Mouse (Mus musculus) adrenal gland, postnatal 36 days (tissue): ENCODE data around the gene Olfr691. TPM values are rescaled to one million over a fixed set of nuclear protein-coding genes. Genes with fewer than 3 reads are reported as not detected.
"Not testable (repeated sequence)": the region's sequence is repeated elsewhere in the genome, so short reads cannot be mapped to it uniquely, and the experiment has no call there.

Experiments
- DNase-seq, 2 experiments: peaks; one replicate each; pipeline ENCODE4 v3.0.0; 2021; ENCODE audit warnings: mixed read lengths in 1 of 2
- long read RNA-seq, 2 experiments: library from polyadenylated mRNA; stranded (forward); transcript quantifications; one replicate each; pipeline ENCODE4 v2.0.0; 2021; ENCODE audit warnings: borderline sequencing depth in 2 of 2
- total RNA-seq, 2 experiments: library from RNA; stranded (reverse); gene quantifications; 2 replicates each; pipeline ENCODE4 v1.2.3; 2021

Gene Olfr691
- total RNA-seq = not detected
- long read RNA-seq, experiment 1 = 0 reads
- long read RNA-seq, experiment 2 = 0 reads

DNA sequence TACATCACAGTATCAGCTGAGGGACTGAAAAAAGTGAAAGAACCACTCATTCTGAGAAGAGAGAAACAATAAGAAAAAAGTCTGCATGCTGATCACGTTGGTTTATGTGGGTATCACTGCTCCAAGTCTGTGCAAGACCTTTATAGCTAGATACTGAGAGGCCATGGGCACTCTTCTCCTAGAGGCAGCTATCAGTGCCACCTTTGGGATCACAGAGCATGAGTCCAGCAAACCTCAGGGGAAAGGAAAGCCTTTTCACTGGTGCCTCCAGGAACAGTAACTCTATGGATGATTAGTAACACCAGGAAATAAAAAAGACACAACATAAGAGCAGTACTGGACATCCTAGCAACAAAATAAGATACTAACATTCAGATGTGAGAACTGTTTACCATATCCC is at the start of gene Olfr691:
Gene Olfr691, minus strand, starts transcription at position 101 of the 400 bp plus-strand sequence.
- DNase-seq = no peak

DNA sequence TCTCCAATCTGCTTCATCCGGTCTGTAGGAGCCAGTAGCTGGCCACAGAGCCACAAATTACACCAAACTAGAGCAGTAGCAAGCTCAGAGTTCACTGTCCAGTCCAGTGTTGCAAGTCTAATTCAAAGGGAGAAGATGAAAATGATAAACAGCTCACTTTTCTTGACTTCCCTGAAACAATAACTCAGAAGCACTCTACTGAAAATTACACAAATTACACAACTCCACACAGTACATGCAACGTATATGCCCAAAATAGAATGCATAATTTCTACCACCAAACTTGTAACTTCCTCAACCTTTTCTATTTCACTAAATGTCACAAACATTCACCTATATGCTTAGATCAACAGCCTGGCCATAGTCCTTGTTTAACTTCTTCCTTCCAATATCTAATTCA is 48.2 kb upstream of the Olfr691 start:
- no peak for DNase-seq

DNA sequence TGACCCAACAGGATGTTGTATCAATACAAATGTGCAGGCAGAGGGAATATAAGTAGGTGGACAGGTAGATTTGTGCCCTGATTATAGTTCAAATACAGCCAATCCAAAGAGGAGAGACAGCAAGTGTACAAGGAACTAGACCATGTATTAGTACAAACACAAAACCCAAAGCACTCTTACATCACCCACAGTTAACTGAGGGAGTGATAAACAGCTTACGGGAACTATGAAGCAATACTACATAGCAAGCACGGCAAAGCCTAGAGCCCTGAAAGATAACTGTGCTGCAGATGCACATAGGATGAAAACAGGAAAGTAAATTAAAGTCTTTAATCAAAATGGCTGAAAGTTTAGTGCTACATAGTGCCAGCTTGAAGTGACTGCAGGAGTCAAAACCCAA is 45.6 kb upstream of the Olfr691 start:
- no peak for DNase-seq

DNA sequence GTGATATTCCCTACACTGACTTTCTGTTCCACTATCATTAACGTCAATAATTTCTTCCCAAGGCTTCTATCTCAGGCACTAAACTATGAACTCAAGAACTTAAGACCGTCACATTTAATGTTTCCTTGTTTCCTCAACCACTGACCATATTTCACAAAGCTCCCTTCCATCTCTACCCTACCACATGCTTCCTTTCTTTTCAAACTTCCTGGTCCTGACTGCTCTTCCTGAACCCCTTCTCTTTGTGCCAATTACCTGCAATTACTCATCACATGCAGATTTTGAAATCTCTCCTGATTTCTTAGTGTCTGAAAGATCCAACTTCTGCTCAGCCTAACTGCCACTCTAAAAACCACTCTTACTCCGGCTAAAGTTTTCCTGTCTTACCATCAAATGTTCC is 38.3 kb upstream of the Olfr691 start:
- DNase-seq = no peak

DNA sequence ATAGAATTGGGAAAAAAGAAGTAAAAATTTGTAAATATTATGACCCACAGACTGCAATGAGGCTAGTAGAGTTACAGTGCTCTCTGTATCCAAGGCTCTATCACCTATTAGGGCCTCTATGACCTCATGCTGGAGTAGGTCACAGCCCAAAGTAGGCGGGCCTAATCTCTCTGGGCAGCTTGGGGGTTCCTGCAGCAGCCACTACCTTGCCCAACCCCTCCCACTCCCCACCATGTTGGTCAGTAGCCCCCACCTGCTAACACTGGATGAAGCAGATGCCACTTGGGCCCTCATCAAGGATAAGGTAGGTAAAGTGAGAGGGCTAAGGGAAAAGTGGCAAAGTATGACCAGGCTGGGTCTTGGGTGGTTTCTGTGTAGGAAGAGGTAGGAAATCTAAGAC is 32.8 kb upstream of the Olfr691 start, which contains the start of gene Gm5901:
Gene Gm5901, plus strand, starts transcription at position 173 of the 400 bp plus-strand sequence.
- no peak for DNase-seq

DNA sequence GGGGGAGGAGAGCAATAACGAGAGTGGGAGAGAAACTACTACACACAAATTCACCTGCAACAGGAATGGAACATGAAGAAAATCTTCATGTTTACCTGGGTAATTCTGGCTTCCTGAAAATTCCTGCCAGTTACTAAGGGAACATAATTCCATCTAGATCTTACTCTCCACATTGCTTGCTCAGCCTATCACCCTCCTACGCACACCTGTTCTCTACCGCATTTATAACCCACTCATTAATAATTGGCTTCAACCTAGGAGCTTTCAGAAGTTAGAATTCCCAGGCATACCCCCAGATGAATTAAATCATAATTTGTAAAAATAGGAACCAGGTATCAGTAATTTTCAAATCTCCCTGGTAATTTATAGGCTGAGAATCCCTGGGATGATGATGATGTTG is 31.9 kb upstream of the Olfr691 start:
- DNase-seq = no peak

DNA sequence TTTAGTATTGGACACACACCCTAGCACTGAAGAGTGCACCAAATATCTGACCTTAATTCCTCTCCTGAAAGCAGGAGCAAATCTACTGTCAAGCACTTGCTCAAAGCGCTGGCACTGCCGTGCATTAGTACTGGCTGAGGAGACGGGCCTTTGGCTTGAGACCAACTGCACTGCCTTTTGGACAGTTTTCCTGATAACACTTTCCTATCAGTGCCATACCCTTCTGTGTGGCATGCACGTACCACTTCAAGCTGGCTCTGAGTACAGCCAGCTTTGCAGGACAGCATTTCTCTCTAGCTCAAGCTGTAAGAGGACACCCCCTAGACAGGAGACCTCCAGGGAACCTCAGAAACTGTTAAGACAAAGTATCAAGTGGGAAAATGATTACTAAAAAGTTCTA is 31.4 kb upstream of the Olfr691 start:
- peak; percentile 24 to 33 for DNase-seq

DNA sequence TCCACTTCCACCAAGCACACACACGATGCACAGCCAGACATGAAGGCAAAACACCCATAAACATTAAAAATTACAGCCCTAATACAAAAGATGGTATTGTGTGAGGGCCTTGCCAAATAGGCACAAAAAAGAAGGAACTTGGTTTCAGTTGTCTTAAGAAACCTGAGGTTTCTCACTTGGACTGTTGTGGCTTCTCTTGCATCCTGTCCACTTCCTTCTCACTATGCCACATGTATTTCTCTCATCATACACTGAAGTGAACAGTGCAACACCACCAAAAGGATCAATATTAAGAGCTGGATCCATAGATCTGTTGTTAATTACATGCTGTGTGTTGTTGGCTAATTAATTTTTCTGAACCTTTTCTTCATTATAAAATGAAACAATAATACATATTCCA is 30.8 kb upstream of the Olfr691 start:
- no peak for DNase-seq

DNA sequence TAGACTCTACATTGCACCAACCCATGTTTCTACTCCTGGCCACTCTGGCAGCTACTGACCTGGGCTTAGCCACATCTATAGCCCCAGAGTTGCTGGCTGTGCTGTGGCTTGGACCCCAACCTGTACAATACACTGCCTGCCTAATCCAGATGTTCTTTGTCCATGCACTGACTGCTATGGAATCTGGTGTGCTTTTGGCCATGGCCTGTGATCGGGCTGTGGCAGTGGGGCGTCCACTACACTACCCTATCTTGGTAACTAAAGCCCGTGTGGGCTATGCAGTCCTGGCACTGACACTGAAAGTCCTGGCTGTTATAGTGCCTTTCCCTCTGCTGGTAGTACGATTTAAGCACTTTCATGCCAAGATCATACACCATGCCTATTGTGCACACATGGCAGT is 26.5 kb upstream of the Olfr691 start:
- DNase-seq = no peak

DNA sequence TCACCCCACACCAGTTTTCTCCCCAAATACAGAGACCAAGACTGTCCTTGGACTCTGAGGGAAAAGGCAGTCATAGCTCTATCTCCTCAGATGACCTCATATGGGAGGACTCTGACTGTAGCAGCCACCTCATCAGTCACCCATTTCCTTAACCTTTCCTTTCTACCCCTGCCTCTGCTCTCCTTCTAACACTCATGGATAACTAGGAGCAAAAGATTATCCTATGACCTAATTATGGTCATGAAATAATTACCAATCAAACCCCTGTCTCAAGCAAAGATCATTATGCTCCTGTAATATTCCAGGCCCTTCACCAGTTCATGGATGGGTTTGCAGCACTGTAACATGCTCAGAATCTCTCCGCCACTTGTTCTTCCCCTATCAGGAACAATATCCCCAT is 25.9 kb upstream of the Olfr691 start, which contains the start of gene Olfr692:
Gene Olfr692, plus strand, starts transcription at position 301 of the 400 bp plus-strand sequence.
- no peak for DNase-seq

DNA sequence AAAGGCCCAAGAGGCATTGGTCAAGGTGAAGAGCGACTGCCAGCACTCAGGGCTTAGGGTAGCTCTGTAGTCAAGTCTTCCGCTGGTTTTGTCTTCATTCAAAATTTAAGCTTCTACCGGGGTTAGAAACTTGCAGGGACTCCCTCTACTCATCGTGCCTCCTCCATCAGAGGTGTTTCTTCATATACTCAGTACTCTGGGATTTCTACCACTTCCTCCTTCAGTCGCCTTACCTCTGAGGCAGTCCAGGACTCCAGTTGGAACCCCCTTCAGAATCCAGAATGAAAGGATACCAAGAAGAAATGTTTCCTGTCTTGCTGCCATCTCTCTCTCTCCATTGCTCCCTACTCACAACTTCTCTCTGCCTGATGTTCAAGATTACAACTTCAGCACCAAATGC is 25.2 kb upstream of the Olfr691 start:
- DNase-seq = no peak

DNA sequence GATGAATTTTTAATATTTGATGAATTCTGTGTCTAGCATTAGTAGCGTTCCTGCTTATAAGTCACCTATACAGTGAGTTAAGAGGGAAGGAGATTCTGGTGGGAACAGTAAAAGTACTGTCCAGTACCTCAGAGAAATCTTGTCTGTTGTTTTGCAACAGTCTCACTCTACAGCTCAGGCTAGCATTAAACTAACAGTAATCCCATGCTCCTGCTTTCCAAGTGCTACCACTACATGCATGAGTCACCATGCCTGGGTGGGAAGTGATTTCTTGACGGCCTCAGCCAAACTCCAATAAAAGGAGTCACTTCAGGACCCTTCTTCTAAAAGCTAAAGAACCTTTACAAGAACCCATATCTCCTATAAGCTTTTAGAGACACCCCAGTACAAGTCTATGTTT is 19.6 kb upstream of the Olfr691 start:
- no peak for DNase-seq

DNA sequence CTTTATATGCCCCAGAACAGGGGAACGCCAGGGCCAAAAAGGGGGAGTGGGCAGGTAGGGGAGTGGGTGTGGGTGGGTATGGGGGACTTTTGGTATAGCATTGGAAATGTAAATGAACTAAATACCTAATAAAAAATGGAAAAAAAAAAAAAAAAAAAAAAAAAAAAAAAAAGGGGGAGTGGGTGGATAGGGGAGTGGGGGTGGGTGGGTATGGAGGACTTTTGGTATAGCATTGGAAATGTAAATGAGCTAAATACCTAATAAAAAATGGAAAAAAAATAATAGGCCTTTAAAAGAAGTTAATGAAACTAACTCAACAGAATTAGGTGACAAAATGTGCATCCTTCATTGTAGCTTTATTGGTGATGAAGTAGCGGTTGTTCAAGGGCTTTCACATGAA is 14.4 kb upstream of the Olfr691 start:
- DNase-seq = not testable (repeated sequence)

DNA sequence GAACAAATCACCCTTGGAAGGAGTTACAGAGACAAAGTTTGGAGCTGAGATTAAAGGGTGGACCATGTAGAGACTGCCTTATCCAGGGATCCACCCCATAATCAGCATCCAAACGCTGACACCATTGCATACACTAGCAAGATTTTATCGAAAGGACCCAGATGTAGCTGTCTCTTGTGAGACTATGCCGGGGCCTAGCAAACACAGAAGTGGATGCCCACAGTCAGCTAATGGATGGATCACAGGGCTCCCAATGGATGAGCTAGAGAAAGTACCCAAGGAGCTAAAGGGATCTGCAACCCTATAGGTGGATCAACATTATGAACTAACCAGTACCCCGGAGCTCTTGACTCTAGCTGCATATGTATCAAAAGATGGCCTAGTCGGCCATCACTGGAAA is 14.0 kb upstream of the Olfr691 start:
- DNase-seq = not testable (repeated sequence)

DNA sequence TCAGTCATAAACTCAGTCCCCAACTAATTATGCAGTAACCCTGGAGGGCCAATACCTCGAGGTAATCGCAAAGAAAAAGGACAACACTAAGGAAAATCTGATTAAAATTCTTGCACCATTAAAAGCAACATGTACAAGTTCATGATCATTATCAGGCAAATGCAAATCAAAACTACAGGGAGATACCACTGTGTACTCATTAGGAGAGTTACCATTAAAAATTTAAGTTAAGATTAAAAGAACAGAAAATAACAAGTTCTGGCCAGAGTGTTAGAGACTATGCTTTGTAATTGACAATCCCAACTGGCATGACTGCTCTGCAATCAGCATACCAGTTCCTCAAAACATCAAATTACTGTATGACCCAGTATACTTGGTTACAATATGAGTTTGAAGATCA is 682 bp upstream of the Olfr691 start:
- no peak for DNase-seq

DNA sequence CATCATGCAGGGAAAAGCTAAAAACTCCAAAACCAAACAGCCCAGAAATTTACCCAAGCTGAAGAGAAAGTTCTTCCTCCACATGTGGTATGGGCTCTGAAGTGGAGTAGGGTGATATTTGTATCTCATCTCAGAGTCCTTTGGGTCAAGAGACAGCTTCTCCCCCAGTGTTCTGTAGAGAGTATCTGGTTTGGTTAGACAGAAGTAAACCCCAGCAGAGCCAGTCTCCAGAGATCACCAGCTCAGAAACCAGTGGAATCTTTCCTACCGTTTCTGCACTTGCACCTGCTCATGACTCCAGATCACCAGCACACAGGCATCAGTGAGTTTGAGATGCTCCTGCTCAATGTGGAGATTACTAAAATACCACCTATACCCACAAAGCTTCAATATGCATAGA is 8.1 kb downstream of the Olfr691 start, which contains the start of gene Olfr690:
Gene Olfr690, minus strand, starts transcription at position 101 of the 400 bp plus-strand sequence.
- DNase-seq = no peak

DNA sequence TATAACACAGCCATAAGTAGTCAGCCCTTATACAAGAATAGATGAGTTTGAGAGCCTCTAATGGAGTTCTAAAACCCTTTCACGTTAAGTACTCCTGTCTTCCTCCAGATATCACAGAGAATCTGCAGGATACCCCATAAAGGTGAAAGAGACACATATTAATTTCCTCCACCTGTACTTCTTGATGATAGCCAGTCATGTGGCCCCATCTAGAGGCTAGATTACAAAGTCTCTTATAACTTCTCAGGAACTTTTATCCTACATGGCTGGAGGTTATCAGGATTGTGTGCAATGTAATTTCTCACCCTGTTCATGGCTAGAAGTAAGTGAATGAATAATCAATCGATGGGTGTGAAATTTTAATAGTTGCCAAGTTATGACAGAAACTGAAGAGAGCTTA is 16.8 kb downstream of the Olfr691 start:
- no peak for DNase-seq

DNA sequence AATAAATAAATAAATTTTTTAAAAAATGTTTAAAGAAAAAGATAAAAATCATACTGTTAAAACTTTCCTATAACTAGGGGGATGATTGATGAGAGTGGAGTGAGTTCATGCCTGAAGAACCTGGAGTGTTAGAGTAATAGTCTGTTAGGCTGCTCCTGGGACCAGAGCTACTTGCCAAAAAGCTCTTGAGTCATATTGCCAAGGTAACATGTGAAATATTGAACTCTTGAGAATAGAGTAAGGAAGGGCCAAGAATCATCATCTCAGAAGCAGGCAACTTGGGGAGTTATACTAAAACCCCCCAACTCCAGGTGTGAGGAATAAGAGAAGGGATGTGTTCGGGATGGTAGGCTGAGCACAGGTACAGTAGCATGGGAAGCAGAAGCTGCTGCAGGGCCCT is 31.2 kb downstream of the Olfr691 start, which contains the start of gene Olfr689:
Gene Olfr689, plus strand, starts transcription at position 301 of the 400 bp plus-strand sequence.
- no peak for DNase-seq

DNA sequence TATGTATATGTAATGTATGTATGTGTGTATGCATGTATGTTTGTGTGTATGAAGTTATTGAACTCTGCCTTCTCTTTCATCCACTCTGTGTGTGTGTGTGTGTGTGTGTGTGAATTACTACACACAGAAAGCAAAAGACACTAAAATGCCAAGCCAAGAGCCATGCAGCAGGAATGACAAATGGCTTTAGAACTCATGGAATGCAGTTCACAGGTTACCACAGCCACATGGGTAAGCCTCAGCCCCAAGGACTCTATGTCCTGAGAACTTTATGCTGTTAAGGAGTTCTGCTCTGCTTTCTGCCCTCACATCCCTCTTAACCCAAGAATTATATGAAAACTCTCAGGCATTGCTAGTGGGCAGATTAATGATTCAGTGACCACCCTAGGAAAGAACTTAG is 52.0 kb downstream of the Olfr691 start:
- no peak for DNase-seq

DNA sequence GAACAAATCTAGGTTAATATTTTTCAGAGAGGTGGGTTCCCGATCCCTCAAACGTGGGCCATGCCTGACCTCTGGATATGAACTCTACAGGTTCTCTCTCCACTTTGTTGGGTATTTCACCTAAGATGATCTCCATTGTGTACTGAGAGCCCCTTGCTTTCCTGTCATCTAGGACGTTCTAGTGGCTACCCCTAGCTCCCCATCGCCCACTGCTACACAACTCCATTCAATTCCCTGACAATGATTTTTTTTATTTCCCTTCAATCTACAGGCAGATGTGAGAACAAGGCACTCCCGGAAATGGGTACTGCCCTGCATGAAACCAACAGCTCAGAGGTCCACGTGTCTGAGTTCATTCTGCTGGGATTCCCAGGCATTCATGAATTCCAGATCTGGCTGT is 54.3 kb downstream of the Olfr691 start, which contains the start of gene Olfr688:
Gene Olfr688, plus strand, starts transcription at position 301 of the 400 bp plus-strand sequence.
- no peak for DNase-seq
